In genomic region chr1:98031802-98032201, GRCm38 (mm10) we compare ENCODE assay signal across 12 mouse cellular contexts.
DNase-seq lines count a peak whose midpoint lies in the region; ATAC-seq lines count a peak whose summit lies in the region.
"Had no signal": no experiment of that assay in that cellular context is flagged by ENCODE, and none has a peak within 500 bp of the region (broad histone marks: within the 10 kb centered on the region; RNA-seq: fewer than 3 reads in every experiment).

No protein-coding gene starts in this region.

- H3K4me3 ChIP-seq in hindbrain, embryonic 15.5 days, result no peak overlapping the region
- H3K4me3 ChIP-seq: embryonic facial prominence, embryonic 12.5 days; limb, embryonic 12.5 days had no signal

- WGBS in hindbrain, embryonic 15.5 days, result 65% methylated on average over 8 of the region's 8 CpGs

- H3K9me3 ChIP-seq in hindbrain, embryonic 15.5 days, result no peaks in the 10 kb centered on the region
- H3K9me3 ChIP-seq: embryonic facial prominence, embryonic 12.5 days had no signal

- peak; percentile 83; the same call in 1 of the 2 replicates for ATAC-seq in hindbrain, embryonic 15.5 days (ENCODE audit: low FRiP score, low read depth)
- no peak for ATAC-seq in erythroid progenitor cell, adult 5-6 weeks (replicated peaks; ENCODE audit: low FRiP score, poor library complexity, severe bottlenecking)

- no peak overlapping the region for H3K9ac ChIP-seq in hindbrain, embryonic 15.5 days
- H3K9ac ChIP-seq: embryonic facial prominence, embryonic 12.5 days; limb, embryonic 12.5 days had no signal

- H3K4me1 ChIP-seq in hindbrain, embryonic 15.5 days (replicated peaks), result no peaks in the 10 kb centered on the region; the same call in 1 of the 2 replicates
- H3K4me1 ChIP-seq: embryonic facial prominence, embryonic 12.5 days; limb, embryonic 12.5 days had no signal

- H3K27ac ChIP-seq in hindbrain, embryonic 15.5 days (replicated peaks), result no peak overlapping the region
- H3K27ac ChIP-seq: embryonic facial prominence, embryonic 12.5 days; limb, embryonic 12.5 days; macrophage had no signal

- H3K4me2 ChIP-seq in hindbrain, embryonic 15.5 days, result no peak overlapping the region
- H3K4me2 ChIP-seq: embryonic facial prominence, embryonic 12.5 days; limb, embryonic 12.5 days had no signal

- no peaks in the 10 kb centered on the region for H3K27me3 ChIP-seq in hindbrain, embryonic 15.5 days
- H3K27me3 ChIP-seq: embryonic facial prominence, embryonic 12.5 days; limb, embryonic 12.5 days had no signal

- peak; percentile 22 for DNase-seq in cerebellum, adult 9-10 months
- no peak for DNase-seq in cerebellum, adult 11 months
- peak; percentile 8 for DNase-seq in adipocyte (ENCODE audit: low spot score)
- peak; percentile 49 to 60 for DNase-seq in left cerebral cortex, postnatal 36 days (ENCODE audit: low spot score in 2 of 2)
- DNase-seq in spleen, postnatal 36 days (ENCODE audit: low spot score in 2 of 2), result no peak
- DNase-seq in adrenal gland, postnatal 10 days, result no peak
- DNase-seq: heart, postnatal 14 days had no signal

- intact Hi-C loops in left cerebral cortex, postnatal 36 days (cut with DNase I), result no loop called here

- H3K36me3 ChIP-seq in hindbrain, embryonic 15.5 days, result no peaks in the 10 kb centered on the region
- H3K36me3 ChIP-seq: embryonic facial prominence, embryonic 12.5 days; limb, embryonic 12.5 days had no signal

Comparison
In these comparisons a context has a peak if more than half of its experiments do, and no peak if none do; other contexts are left out.
1. DNase-seq: peak in cerebellum, adult 9-10 months (single experiment), adipocyte (single experiment) and left cerebral cortex, postnatal 36 days (2 of 2); none in cerebellum, adult 11 months (single experiment), spleen, postnatal 36 days (0 of 2) and adrenal gland, postnatal 10 days (single experiment).